Mouse (Mus musculus) heart, postnatal 10 days (tissue): ENCODE measurements at regions not wholly inside any gene's neighbourhood (a gene's known extent, or its start where the extent isn't known, plus 50 kb on each side); places are given as distances from the start of the nearest gene placed in this dataset.

Experiments used
- DNase-seq, 2 experiments: peaks; one replicate each; pipeline ENCODE4 v3.0.0; 2021
- intact Hi-C: fragments of 180-260 bp; cut with DNase I; formaldehyde crosslinking; loops from one replicate; pipeline ENCODE4 v1.15.1; 2025

- peak; percentile 72 to 78 for DNase-seq
- intact Hi-C loops: loop anchor here (5.0 kb wide), 1 partner anchor 120 kb away; no protein-coding TSS in a partner anchor
Measured at GRCm38 (mm10) chr13:60012046-60012813, 164.9 kb downstream of the Gas1 start.

- DNase-seq: no peak
- intact Hi-C loops: loop anchor here (2.0 to 5.0 kb wide), 2 partner anchors 119 to 166 kb away; partner anchors contain the start of gene Gas1
Measured at GRCm38 (mm10) chr13:60011092-60011491, 166.1 kb downstream of the Gas1 start.

- DNase-seq: peak; percentile 85 to 87
Measured at GRCm38 (mm10) chr13:60007593-60007992, 169.6 kb downstream of the Gas1 start.

GRCm38 (mm10) chr13:60007031-60007430, 170.1 kb downstream of the Gas1 start:
- intact Hi-C loops: no loop called here
- no peak for DNase-seq

More at GRCm38 (mm10) chr13:60007593-60007992, 169.6 kb downstream of the Gas1 start:
- intact Hi-C loops: no loop called here

GRCm38 (mm10) chr13:60004611-60005010, 172.6 kb downstream of the Gas1 start:
- intact Hi-C loops: no loop called here
- DNase-seq: no peak

- intact Hi-C loops: no loop called here
- no peak for DNase-seq
Measured at GRCm38 (mm10) chr13:60002098-60002497, 175.1 kb downstream of the Gas1 start.

- DNase-seq: no peak
- intact Hi-C loops: no loop called here
Measured at GRCm38 (mm10) chr13:60001637-60002036, 175.5 kb downstream of the Gas1 start.

GRCm38 (mm10) chr13:60000618-60001347, 176.4 kb downstream of the Gas1 start:
- intact Hi-C loops: no loop called here
- DNase-seq: no peak

GRCm38 (mm10) chr13:59997431-59997830, 174.5 kb upstream of the Tut7 start:
- intact Hi-C loops: no loop called here
- no peak for DNase-seq

GRCm38 (mm10) chr13:59996146-59996814, 173.3 kb upstream of the Tut7 start:
- intact Hi-C loops: no loop called here
- DNase-seq: no peak

GRCm38 (mm10) chr13:59992780-59993501, 170.0 kb upstream of the Tut7 start:
- intact Hi-C loops: no loop called here
- DNase-seq: peak in 1 of 2 experiments; percentile 40

GRCm38 (mm10) chr13:59992346-59992745, 169.4 kb upstream of the Tut7 start:
- intact Hi-C loops: no loop called here
- no peak for DNase-seq

- intact Hi-C loops: no loop called here
Measured at GRCm38 (mm10) chr13:59990402-59991280, 167.7 kb upstream of the Tut7 start.

GRCm38 (mm10) chr13:59988393-59988965, 165.5 kb upstream of the Tut7 start:
- intact Hi-C loops: no loop called here
- DNase-seq: no peak

More at GRCm38 (mm10) chr13:59990402-59991280, 167.7 kb upstream of the Tut7 start:
- DNase-seq: no peak

- intact Hi-C loops: no loop called here
Measured at GRCm38 (mm10) chr13:59976425-59976824, 153.5 kb upstream of the Tut7 start.

GRCm38 (mm10) chr13:59972093-59972427, 149.1 kb upstream of the Tut7 start:
- intact Hi-C loops: no loop called here
- no peak for DNase-seq

More at GRCm38 (mm10) chr13:59976425-59976824, 153.5 kb upstream of the Tut7 start:
- DNase-seq: no peak

GRCm38 (mm10) chr13:59971231-59972092, 148.5 kb upstream of the Tut7 start:
- DNase-seq: no peak
- intact Hi-C loops: no loop called here

GRCm38 (mm10) chr13:59970430-59970829, 147.5 kb upstream of the Tut7 start:
- DNase-seq: no peak
- intact Hi-C loops: no loop called here
